Mouse (Mus musculus) midbrain, embryonic 12.5 days (tissue): ENCODE data around the gene Nrm. TPM values are rescaled to one million over a fixed set of nuclear protein-coding genes. Genes with fewer than 3 reads are reported as not detected.

Source experiments
- ATAC-seq: fragments of 200-750 bp; cut with Nextera tagmentation; 2 replicates; pipeline ENCODE4 v1.8.0; 2017; ENCODE audit warnings: low read depth, moderate TSS enrichment, moderate library complexity; ENCODE audit not compliant: low FRiP score
- H3K27ac ChIP-seq: fragments of 300-500 bp; sonication (generic); replicated peaks from 2 replicates; pipeline ENCODE4 v1.5.1; 2016; ENCODE audit warnings: mild to moderate bottlenecking
- H3K27me3 ChIP-seq: fragments of 300-500 bp; sonication (generic); 2 replicates; pipeline ENCODE4 v1.6.1; 2016; ENCODE audit warnings: mild to moderate bottlenecking
- H3K36me3 ChIP-seq: fragments of 300-500 bp; sonication (generic); 2 replicates; pipeline ENCODE4 v1.6.1; 2016
- H3K4me1 ChIP-seq: fragments of 300-500 bp; sonication (generic); 2 replicates; pipeline ENCODE4 v1.6.1; 2016
- H3K4me2 ChIP-seq: fragments of 300-500 bp; sonication (generic); replicated peaks from 2 replicates; pipeline ENCODE4 v1.6.1; 2016; ENCODE audit warnings: mild to moderate bottlenecking, moderate library complexity
- H3K4me3 ChIP-seq: fragments of 300-500 bp; sonication (generic); 2 replicates; pipeline ENCODE4 v1.5.1; 2016; ENCODE audit warnings: mild to moderate bottlenecking
- H3K9ac ChIP-seq: fragments of 300-500 bp; sonication (generic); replicated peaks from 2 replicates; pipeline ENCODE4 v1.6.1; 2016; ENCODE audit warnings: mild to moderate bottlenecking, moderate library complexity
- H3K9me3 ChIP-seq: fragments of 300-500 bp; sonication (generic); 2 replicates; pipeline ENCODE4 v1.6.1; 2016; ENCODE audit warnings: mild to moderate bottlenecking
- WGBS: fragments of 180-500 bp; shearing (Covaris S2); methylation state at CpG from one replicate; pipeline ENCODE4 v1.1.7; 2016; 5-methylcytosine and 5-hydroxymethylcytosine counted together
- polyA plus RNA-seq: library from polyadenylated mRNA; unstranded; fragments of >200 nt; fragmentation: Nextera tagmentation; extraction: Ambion mirVana; gene quantifications from 2 replicates; pipeline ENCODE4 v1.2.1, GENCODE M21; 2016

Nrm gene
- polyA plus RNA-seq, 1 experiment from 2014 or later = 48.6 TPM

- Histone ChIP-seq H3K4me2 (peak overlapping the region; percentile 100), H3K4me3 (peak overlapping the region; percentile 60), H3K4me1 (peaks cover 60% of the 10 kb centered on the region), H3K27me3 (no peaks in the 10 kb centered on the region), H3K27ac (peak overlapping the region; percentile 43; the same call in 1 of the 2 replicates), H3K9ac (peak overlapping the region; percentile 92), H3K36me3 (peaks cover 43% of the 10 kb centered on the region), H3K9me3 (0 out of 2 replicates have a peak, but pooled peaks cover 5% of the 10 kb centered on the region)
- 76% methylated on average over 9 of the region's 9 CpGs for WGBS
- no peak for ATAC-seq
Observed at GRCm38 (mm10) chr17:35870151-35870883, 9.2 kb downstream of the Nrm start.

- peak overlapping the region; percentile 100 for H3K4me2 ChIP-seq
- H3K9ac ChIP-seq = no peak overlapping the region
- H3K4me1 ChIP-seq = peaks cover 60% of the 10 kb centered on the region
- ATAC-seq = no peak
- H3K4me3 ChIP-seq = peak overlapping the region; percentile 60
- 87% methylated on average over 8 of the region's 8 CpGs for WGBS
- peak overlapping the region; percentile 39; the same call in 1 of the 2 replicates for H3K27ac ChIP-seq
- H3K27me3 ChIP-seq = no peaks in the 10 kb centered on the region
- H3K9me3 ChIP-seq = 0 out of 2 replicates have a peak, but pooled peaks cover 5% of the 10 kb centered on the region
- H3K36me3 ChIP-seq = peaks cover 48% of the 10 kb centered on the region
Observed at GRCm38 (mm10) chr17:35870884-35871696, 10.0 kb downstream of the Nrm start.

GRCm38 (mm10) chr17:35873774-35874519, 12.8 kb downstream of the Nrm start:
- Histone ChIP-seq H3K4me3 (peak overlapping the region; percentile 14; the same call in 1 of the 2 replicates), H3K4me2 (peak overlapping the region; percentile 27), H3K27me3 (no peaks in the 10 kb centered on the region), H3K9ac (no peak overlapping the region; the same call in 1 of the 2 replicates), H3K9me3 (0 out of 2 replicates have a peak, but pooled peaks cover 5% of the 10 kb centered on the region), H3K4me1 (peaks cover 39% of the 10 kb centered on the region), H3K27ac (peak overlapping the region; percentile 49; the same call in 1 of the 2 replicates), H3K36me3 (peaks cover 47% of the 10 kb centered on the region)
- 35% methylated on average over 21 of the region's 21 CpGs for WGBS
- ATAC-seq = peak; percentile 28

GRCm38 (mm10) chr17:35874721-35875120, 13.6 kb downstream of the Nrm start:
- 95% methylated on average over 6 of the region's 6 CpGs for WGBS
- no peak overlapping the region for H3K27ac ChIP-seq

GRCm38 (mm10) chr17:35879245-35880057, 18.3 kb downstream of the Nrm start, which contains the start of gene Dhx16:
Dhx16 (plus strand) TSS chr17:35879819.
- H3K9me3 ChIP-seq = no peaks in the 10 kb centered on the region
- peak within 1 kb of the TSS; percentile 89 for H3K9ac ChIP-seq
- peaks cover 48% of the 10 kb centered on the region for H3K36me3 ChIP-seq
- H3K4me1 ChIP-seq = peaks cover 15% of the 10 kb centered on the region
- peak within 1 kb of the TSS; percentile 92 for H3K4me3 ChIP-seq
- peak within 1 kb of the TSS; percentile 81 for H3K27ac ChIP-seq
- ATAC-seq = peak; percentile 91
- no peaks in the 10 kb centered on the region for H3K27me3 ChIP-seq
- 6% methylated on average over 66 of the region's 66 CpGs for WGBS
- H3K4me2 ChIP-seq = peak within 1 kb of the TSS; percentile 77

More at GRCm38 (mm10) chr17:35874721-35875120, 13.6 kb downstream of the Nrm start:
- Histone ChIP-seq H3K27me3 (no peaks in the 10 kb centered on the region), H3K36me3 (peaks cover 47% of the 10 kb centered on the region), H3K9ac (no peak overlapping the region), H3K4me3 (no peak overlapping the region), H3K4me2 (no peak overlapping the region), H3K4me1 (peaks cover 33% of the 10 kb centered on the region), H3K9me3 (0 out of 2 replicates have a peak, but pooled peaks cover 5% of the 10 kb centered on the region)
- ATAC-seq = no peak

GRCm38 (mm10) chr17:35882924-35883323, 21.8 kb downstream of the Nrm start:
- H3K27ac ChIP-seq = no peak overlapping the region
- H3K9me3 ChIP-seq = no peaks in the 10 kb centered on the region
- H3K4me1 ChIP-seq = peaks cover 15% of the 10 kb centered on the region
- ATAC-seq = no peak
- no peak overlapping the region for H3K4me2 ChIP-seq
- H3K9ac ChIP-seq = no peak overlapping the region
- H3K4me3 ChIP-seq = no peak overlapping the region
- WGBS = 93% methylated on average over 17 of the region's 17 CpGs
- peaks cover 64% of the 10 kb centered on the region for H3K36me3 ChIP-seq
- no peaks in the 10 kb centered on the region for H3K27me3 ChIP-seq

- Histone ChIP-seq H3K9me3 (no peaks in the 10 kb centered on the region), H3K27ac (no peak overlapping the region), H3K4me1 (peaks cover 15% of the 10 kb centered on the region), H3K4me2 (no peak overlapping the region), H3K9ac (no peak overlapping the region), H3K4me3 (no peak overlapping the region), H3K27me3 (no peaks in the 10 kb centered on the region), H3K36me3 (peaks cover 73% of the 10 kb centered on the region)
- no peak for ATAC-seq
- WGBS = 96% methylated on average over 14 of the region's 14 CpGs
Observed at GRCm38 (mm10) chr17:35883777-35884176, 22.7 kb downstream of the Nrm start.

GRCm38 (mm10) chr17:35887725-35888124, 26.6 kb downstream of the Nrm start:
- Histone ChIP-seq H3K9ac (no peak overlapping the region), H3K4me2 (no peak overlapping the region), H3K27me3 (no peaks in the 10 kb centered on the region), H3K9me3 (no peaks in the 10 kb centered on the region), H3K4me1 (no peaks in the 10 kb centered on the region), H3K36me3 (peaks cover 97% of the 10 kb centered on the region), H3K4me3 (no peak overlapping the region), H3K27ac (no peak overlapping the region)
- WGBS = 92% methylated on average over 13 of the region's 17 CpGs
- no peak for ATAC-seq

- peak within 1 kb of the TSS; percentile 92 for H3K27ac ChIP-seq
- peaks cover 62% of the 10 kb centered on the region for H3K36me3 ChIP-seq
- peaks cover 20% of the 10 kb centered on the region for H3K4me1 ChIP-seq
- ATAC-seq = peak; percentile 95
- H3K9me3 ChIP-seq = no peaks in the 10 kb centered on the region
- no peaks in the 10 kb centered on the region for H3K27me3 ChIP-seq
- H3K4me3 ChIP-seq = peak within 1 kb of the TSS; percentile 82
- H3K9ac ChIP-seq = peak within 1 kb of the TSS; percentile 85
- under 1% methylated on average over 71 of the region's 86 CpGs for WGBS
- H3K4me2 ChIP-seq = peak within 1 kb of the TSS; percentile 96
Observed at GRCm38 (mm10) chr17:35896781-35897643, 35.9 kb downstream of the Nrm start, which contains the start of gene 2310061I04Rik. 2310061I04Rik (minus strand) TSS chr17:35897431.
